Mouse (Mus musculus): ENCODE measurements at regions not wholly inside any gene's neighbourhood (a gene's known extent, or its start where the extent isn't known, plus 50 kb on each side); places are given as distances from the start of the nearest gene placed in this dataset.

- no peak for TF ChIP-seq POLR2A (IDR thresholded peaks at IDR 0.05; ENCODE audit: borderline replicate concordance, low read depth, low read length)
- TF ChIP-seq CTCF (IDR thresholded peaks at IDR 0.05; ENCODE audit: low read depth, low read length): no peak
Observed at GRCm38 (mm10) chr1:13927964-13928363, 2165.2 kb downstream of the 4930444P10Rik start.

Measured in bone marrow macrophage, adult 2 months (primary cell).